Mouse (Mus musculus) megakaryocyte, embryonic 14.5 days (primary cell): ENCODE data around the gene Bak1. TPM values are rescaled to one million over a fixed set of nuclear protein-coding genes. Genes with fewer than 3 reads are reported as not detected.

Experiments
- H3K27me3 ChIP-seq: replicated peaks from 2 replicates; pipeline ENCODE3; 2012; ENCODE audit warnings: inconsistent platforms
- H3K36me3 ChIP-seq: replicated peaks from 2 replicates; pipeline ENCODE3; 2012; ENCODE audit warnings: low read length, inconsistent platforms, mixed read lengths
- H3K4me1 ChIP-seq: 2 replicates; pipeline ENCODE4 v1.6.1; 2012; ENCODE audit warnings: inconsistent platforms
- H3K4me3 ChIP-seq: replicated peaks from 2 replicates; pipeline ENCODE3; 2012; ENCODE audit warnings: moderate library complexity, mild to moderate bottlenecking, inconsistent platforms
- H3K9me3 ChIP-seq: 2 replicates; pipeline ENCODE4 v1.6.1; 2012; ENCODE audit warnings: inconsistent platforms
- FLI1 ChIP-seq: IDR thresholded peaks from 2 replicates; pipeline ENCODE4 v1.6.1; 2012; ENCODE audit warnings: low read length, inconsistent platforms, mixed read lengths
- GATA1 ChIP-seq: IDR thresholded peaks from 3 replicates; pipeline ENCODE4 v1.6.1; 2012; ENCODE audit warnings: mixed read lengths, low read length, inconsistent platforms, borderline replicate concordance
- polyA plus RNA-seq: library from polyadenylated mRNA; stranded (reverse); fragments of >175 nt; gene quantifications from 2 replicates; pipeline ENCODE4 v1.2.3, GENCODE M21; 2012; ENCODE audit warnings: low replicate concordance; ENCODE audit not compliant: insufficient read depth

Bak1 gene
- polyA plus RNA-seq, 1 experiment: 277 TPM

- Histone ChIP-seq H3K4me1 (peaks cover 71% of the 10 kb centered on the region), H3K36me3 (no peaks in the 10 kb centered on the region), H3K27me3 (peaks cover 57% of the 10 kb centered on the region), H3K4me3 (no peak overlapping the region), H3K9me3 (no peaks in the 10 kb centered on the region)
- TF ChIP-seq GATA1 (no peak), FLI1 (no peak)
Observed at GRCm38 (mm10) chr17:27040304-27041045, 11.7 kb upstream of the Bak1 start.

DNA sequence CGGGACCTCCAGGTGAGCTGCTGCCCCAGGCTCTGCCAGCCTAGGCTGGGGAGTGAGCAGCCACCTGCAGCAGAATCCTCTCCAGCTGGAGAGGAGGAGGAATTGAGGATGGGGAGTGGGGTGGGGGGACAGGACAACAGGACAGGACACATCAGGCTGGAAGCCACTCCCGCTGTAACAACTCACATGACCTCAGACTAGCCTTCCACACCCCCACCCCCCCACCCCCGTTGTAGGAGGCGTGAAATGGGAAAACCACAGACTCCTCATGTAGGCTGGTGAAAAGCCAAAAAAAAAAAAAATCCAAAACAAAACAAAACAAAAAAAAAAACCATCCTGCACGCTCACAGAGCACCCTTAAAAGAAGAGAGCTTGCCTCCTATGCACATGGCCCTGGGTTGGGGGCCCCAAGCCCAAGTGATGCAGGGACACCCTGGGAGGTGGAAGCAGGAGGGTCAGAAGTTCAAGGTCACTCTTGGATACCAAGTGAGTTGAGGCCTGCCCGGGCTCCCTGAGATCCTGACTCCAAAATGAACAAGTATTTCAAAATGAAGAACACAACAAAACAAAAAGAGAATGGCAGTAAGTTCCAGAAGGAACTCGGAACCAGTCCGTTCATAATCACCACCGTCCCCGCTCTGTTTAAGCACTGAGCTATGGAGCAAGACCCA, 10.8 kb upstream of the Bak1 start:
- H3K36me3 ChIP-seq: no peaks in the 10 kb centered on the region
- H3K4me3 ChIP-seq: no peak overlapping the region
- peaks cover 59% of the 10 kb centered on the region for H3K27me3 ChIP-seq
- H3K4me1 ChIP-seq: peaks cover 80% of the 10 kb centered on the region
- TF ChIP-seq FLI1 (no peak), GATA1 (no peak)
- no peaks in the 10 kb centered on the region for H3K9me3 ChIP-seq

DNA sequence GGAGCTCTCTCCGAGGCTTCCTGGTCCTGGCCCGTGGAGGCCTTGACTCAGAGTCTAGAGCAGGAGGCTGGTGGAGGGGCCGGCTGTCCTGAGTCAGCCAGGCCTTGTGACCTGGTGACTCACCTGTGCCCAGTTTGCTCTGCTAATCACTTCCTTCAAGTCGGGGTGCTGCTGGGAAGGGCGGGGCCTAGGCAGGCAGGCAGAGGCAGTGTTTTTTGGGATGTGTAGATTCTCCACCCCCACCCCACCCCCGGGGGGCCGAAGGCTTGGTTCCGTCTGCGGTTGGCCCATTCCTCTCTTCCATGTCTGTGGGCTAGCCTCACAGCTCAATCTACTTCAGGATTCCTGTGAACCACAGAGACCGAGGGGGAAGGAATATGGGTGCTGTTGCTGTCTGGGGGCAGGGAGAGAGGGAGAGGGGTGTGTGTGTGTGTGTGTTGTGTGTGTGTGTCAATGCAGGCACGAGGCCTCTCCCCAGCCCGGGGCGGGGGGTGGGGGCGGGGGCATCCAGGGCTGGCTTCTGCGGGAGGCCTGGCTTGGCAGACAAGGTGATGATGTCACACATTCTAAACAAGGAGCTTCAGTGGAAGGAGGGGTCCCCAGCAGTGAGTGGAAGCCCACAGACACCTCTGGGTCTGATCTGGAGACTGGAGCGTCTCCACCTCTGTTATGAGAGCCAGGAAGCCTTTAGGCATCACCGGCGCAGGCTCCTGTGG, 9.7 kb upstream of the Bak1 start:
- H3K4me3 ChIP-seq: no peak overlapping the region
- no peaks in the 10 kb centered on the region for H3K9me3 ChIP-seq
- peaks cover 63% of the 10 kb centered on the region for H3K27me3 ChIP-seq
- no peak for TF ChIP-seq GATA1
- TF ChIP-seq FLI1: no peak
- H3K4me1 ChIP-seq: peaks cover 86% of the 10 kb centered on the region
- no peaks in the 10 kb centered on the region for H3K36me3 ChIP-seq

DNA sequence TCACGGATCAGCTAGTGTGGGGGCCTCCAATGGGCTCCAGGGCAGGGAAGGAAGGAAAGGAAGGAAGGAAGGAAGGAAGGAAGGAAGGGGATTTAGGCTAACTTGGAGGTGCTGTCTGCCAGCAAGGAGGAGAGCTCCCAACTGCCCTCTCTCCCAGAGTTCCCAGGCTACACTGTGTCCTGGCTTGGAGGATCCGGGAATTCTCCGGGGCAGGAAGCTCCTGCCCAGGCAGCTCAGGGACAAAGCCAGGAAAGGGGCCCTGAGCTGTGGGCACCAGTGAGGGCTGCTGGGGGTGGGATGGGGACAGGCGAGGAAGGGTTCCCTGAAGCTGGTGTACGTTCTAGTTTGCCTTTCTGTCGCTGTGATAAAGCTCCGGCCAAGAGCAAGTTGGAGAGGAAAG, 7.7 kb upstream of the Bak1 start:
- H3K4me1 ChIP-seq: peaks cover 79% of the 10 kb centered on the region
- TF ChIP-seq FLI1 (no peak), GATA1 (no peak)
- H3K36me3 ChIP-seq: no peaks in the 10 kb centered on the region
- H3K27me3 ChIP-seq: peaks cover 58% of the 10 kb centered on the region
- H3K9me3 ChIP-seq: 0 out of 2 replicates have a peak, but pooled peaks cover 3% of the 10 kb centered on the region
- no peak overlapping the region for H3K4me3 ChIP-seq

DNA sequence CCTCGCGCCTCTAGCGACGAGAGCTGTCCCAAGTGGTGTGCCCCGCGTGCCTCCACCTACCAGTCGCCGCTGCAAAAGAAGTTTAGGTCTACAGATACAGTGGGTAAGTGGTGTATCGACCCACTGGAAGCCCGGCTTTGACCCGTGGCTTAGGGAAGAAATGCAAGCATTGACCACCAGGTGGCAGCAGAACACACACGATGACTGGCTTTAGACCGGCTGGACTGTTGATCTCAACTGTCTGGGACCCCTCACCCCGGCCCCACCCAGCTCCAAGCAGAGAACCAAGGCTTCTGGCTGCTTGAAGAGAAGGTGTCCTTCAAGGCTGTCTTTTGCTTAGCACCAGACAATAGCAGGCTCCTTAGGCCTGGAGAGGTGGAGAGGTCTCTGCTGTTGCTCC, 4.1 kb upstream of the Bak1 start:
- H3K4me1 ChIP-seq: peaks cover 67% of the 10 kb centered on the region
- H3K27me3 ChIP-seq: peaks cover 35% of the 10 kb centered on the region
- H3K9me3 ChIP-seq: 0 out of 2 replicates have a peak, but pooled peaks cover 10% of the 10 kb centered on the region
- TF ChIP-seq FLI1: no peak
- no peak for TF ChIP-seq GATA1
- no peaks in the 10 kb centered on the region for H3K36me3 ChIP-seq
- peak overlapping the region; percentile 84 for H3K4me3 ChIP-seq

- H3K27me3 ChIP-seq: peaks cover 33% of the 10 kb centered on the region
- no peak overlapping the region for H3K4me3 ChIP-seq
- no peaks in the 10 kb centered on the region for H3K36me3 ChIP-seq
- TF ChIP-seq GATA1 (no peak), FLI1 (no peak)
- H3K4me1 ChIP-seq: peaks cover 68% of the 10 kb centered on the region
- H3K9me3 ChIP-seq: 0 out of 2 replicates have a peak, but pooled peaks cover 10% of the 10 kb centered on the region
Observed at GRCm38 (mm10) chr17:27032328-27032727, 3.5 kb upstream of the Bak1 start.

- H3K4me3 ChIP-seq: no peak overlapping the region
- H3K9me3 ChIP-seq: 0 out of 2 replicates have a peak, but pooled peaks cover 10% of the 10 kb centered on the region
- peaks cover 74% of the 10 kb centered on the region for H3K4me1 ChIP-seq
- peaks cover 7% of the 10 kb centered on the region for H3K36me3 ChIP-seq
- TF ChIP-seq FLI1: no peak
- TF ChIP-seq GATA1: no peak
- H3K27me3 ChIP-seq: peaks cover 22% of the 10 kb centered on the region
Observed at GRCm38 (mm10) chr17:27030896-27031295, 2.1 kb upstream of the Bak1 start.

GRCm38 (mm10) chr17:27029431-27029830, 622 bp upstream of the Bak1 start:
- peaks cover 71% of the 10 kb centered on the region for H3K4me1 ChIP-seq
- TF ChIP-seq FLI1 (no peak), GATA1 (no peak)

GRCm38 (mm10) chr17:27028284-27028795, 469 bp downstream of the Bak1 start:
- H3K9me3 ChIP-seq: 0 out of 2 replicates have a peak, but pooled peaks cover 10% of the 10 kb centered on the region
- peaks cover 73% of the 10 kb centered on the region for H3K4me1 ChIP-seq
- H3K27me3 ChIP-seq: peaks cover 4% of the 10 kb centered on the region
- no peak for TF ChIP-seq FLI1
- TF ChIP-seq GATA1: no peak
- H3K36me3 ChIP-seq: peaks cover 32% of the 10 kb centered on the region
- H3K4me3 ChIP-seq: peak overlapping the region; percentile 98

More at GRCm38 (mm10) chr17:27029431-27029830, 622 bp upstream of the Bak1 start:
- 0 out of 2 replicates have a peak, but pooled peaks cover 10% of the 10 kb centered on the region for H3K9me3 ChIP-seq
- peaks cover 21% of the 10 kb centered on the region for H3K36me3 ChIP-seq
- peaks cover 10% of the 10 kb centered on the region for H3K27me3 ChIP-seq
- no peak overlapping the region for H3K4me3 ChIP-seq
